Mouse (Mus musculus) adrenal gland, postnatal 25 days (tissue): ENCODE results near the gene Vps39. TPM values are rescaled to one million over a fixed set of nuclear protein-coding genes. Genes with fewer than 3 reads are reported as not detected.

Source experiments
- DNase-seq: peaks from one replicate; pipeline ENCODE4 v3.0.0; 2021; ENCODE audit warnings: mixed read lengths
- total RNA-seq: library from RNA; stranded (reverse); gene quantifications from 2 replicates; pipeline ENCODE4 v1.2.3, GENCODE M21; 2021

Gene Vps39
- total RNA-seq, 1 experiment from 2014 or later, result 55.9 TPM

DNA sequence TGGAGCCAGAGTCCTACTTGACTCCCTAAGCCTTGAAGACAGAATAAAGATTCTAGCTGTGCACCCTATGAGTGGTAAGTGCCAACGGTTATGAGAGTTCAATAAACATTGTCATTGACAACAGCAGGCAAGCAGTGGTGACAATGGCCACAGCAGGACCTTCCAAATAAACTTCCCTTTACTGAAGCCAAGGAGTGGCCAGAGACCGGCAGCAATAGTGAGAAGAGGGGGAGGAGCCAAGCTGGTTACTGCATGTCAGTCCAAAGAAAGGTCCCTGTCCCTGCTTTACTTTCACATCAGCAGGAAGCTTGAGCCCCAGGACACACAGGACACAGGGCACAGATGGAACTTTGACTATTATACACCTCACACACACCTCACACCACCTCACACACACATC lies 56.8 kb downstream of the Vps39 start:
- DNase-seq, result no peak

DNA sequence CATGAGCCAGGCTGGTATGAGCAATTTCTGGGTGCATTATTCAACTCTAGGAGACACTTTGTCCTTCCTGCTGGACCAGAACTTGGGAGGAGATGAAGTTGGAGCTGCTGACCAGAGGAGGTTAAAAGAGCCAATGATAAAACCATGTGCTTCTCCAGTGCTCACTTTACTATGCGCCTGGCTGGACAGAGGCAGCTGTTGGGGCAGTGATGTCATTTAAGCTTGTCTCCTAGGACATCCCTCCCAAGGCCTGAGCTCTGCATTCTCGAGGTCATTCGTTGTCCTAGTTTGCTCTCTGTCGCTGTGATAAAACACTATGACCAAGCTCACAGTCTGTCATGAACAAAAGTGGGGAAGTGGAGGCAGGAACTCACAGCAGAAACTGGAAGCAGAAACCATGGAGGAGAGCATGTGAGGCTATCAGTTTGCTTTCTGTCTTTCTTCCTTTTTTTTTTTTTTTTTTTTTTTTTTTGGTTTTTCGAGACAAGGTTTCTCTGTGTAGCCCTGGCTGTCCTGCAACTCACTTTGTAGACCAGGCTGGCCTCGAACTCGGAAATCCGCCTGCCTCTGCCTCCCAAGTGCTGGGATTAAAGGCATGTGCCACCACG lies 61.4 kb downstream of the Vps39 start:
- DNase-seq, result peak; percentile 23

DNA sequence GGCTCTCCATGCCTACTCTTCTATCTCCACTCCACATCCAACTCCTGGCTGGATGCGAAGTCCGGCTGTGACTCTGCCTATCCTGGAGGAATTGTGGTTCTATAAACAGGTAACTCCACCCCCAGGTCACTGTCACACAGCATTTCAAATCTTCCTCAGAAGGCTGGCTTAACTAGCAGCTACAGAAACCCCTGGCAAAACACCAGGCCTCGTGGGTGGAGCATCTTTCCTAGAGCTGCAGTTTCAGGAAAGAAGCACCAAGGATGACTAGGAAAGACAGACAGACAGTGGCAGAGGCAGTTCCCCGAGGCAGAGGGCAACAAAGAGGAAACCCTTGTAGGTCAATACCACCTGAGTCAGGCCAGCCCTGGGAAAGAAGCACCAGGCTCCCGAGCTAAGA lies 63.9 kb downstream of the Vps39 start, which contains the start of gene Pla2g4d:
TSS of gene Pla2g4d (minus strand) at position 203 of the 400 bp plus-strand sequence.
- DNase-seq, result no peak

DNA sequence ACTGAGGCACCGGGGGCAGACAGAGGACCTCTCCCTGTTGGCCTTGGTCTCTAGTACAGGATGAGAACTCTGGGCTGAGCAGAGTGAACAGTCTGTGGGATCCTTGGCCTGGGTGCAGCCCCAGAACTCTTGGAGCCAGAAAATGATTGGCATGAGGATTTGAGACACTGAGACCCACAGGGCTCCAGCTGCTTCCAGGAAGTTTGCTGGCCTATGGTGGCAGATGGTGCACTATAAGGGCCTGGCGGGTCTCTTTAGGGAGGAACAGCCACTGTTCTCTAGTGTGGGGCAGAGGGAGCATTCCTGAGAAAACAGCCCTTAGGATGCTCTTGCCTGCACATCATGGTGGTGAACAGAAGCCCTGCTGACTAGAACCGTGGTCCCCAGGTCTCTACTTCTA lies 64.5 kb downstream of the Vps39 start:
- DNase-seq, result no peak

DNA sequence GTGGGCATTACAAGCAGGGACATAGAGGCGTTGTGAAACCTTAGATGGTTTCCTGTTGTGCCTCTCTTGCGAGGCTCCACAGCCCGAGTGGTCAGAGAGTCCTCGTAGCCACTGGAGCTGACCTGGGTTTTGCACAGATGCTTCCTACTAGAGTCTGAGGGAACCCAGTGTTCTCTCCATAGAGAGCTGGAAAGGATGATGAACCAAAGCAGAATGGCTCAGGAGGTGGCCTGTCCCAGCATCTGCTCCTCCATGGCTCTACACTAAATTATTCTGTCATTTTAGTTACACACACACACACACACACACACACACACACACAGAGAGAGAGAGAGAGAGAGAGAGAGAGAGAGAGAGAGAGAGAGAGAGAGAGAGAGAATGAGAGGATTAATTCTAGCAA lies 67.3 kb downstream of the Vps39 start:
- DNase-seq, result no peak

DNA sequence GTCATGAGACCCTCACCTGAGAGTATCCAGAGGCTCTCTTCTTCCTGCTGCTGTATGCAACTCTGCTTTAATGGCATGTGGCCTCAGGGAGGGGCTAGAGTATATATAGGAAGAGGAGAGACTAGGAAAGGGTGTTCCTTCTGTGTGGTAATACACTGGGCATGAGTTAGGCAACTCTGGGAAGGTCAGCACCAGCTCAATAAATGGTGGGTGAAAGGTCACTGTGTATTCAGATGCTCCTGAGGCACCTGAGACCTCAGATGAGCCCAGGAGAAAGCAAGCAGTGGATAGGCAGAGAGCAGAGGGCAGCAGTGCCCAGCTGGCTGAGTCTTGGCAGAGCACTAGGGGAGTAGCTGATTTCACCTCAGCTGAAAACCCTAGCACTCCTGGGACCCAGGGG lies 68.2 kb downstream of the Vps39 start:
- no peak for DNase-seq

DNA sequence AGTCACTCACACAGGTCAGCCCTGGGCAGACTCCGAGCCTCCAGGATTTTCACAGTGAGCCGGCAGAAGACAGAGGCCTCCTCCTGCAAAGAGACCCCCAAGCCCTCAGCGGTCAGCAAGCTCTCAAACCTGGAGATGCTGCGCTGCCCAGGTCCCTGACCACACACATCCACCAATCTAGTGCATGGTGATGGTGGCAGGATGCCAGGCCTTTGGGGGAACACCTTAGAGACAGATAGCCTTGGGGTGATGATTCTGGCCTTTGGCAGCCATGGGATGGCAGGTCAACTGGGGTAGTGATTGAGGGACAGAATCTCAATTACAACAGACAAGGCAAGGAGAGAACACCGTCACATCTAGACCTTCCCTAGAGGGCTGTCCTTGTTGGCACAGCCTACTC lies 68.8 kb downstream of the Vps39 start:
- peak; percentile 46 for DNase-seq

DNA sequence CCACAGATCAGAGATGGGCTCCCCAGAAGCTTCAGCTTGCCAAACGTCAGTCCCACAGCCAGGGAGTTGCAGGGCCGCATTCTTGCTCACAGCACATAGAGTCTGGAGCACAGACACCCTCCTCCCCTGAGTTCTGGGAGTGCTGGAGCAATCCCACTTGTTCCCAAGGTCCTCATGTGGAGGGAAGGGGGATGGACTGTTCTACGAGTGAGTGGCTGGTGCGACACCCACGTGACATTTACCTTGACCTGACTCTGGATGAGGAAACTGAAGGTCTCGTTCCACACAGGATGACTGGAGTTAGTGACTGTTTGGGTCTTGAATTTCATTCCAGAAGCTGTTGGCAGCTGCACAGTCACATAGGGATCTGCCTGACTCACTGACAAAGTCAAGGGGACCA lies 69.4 kb downstream of the Vps39 start:
- DNase-seq, result peak; percentile 52

DNA sequence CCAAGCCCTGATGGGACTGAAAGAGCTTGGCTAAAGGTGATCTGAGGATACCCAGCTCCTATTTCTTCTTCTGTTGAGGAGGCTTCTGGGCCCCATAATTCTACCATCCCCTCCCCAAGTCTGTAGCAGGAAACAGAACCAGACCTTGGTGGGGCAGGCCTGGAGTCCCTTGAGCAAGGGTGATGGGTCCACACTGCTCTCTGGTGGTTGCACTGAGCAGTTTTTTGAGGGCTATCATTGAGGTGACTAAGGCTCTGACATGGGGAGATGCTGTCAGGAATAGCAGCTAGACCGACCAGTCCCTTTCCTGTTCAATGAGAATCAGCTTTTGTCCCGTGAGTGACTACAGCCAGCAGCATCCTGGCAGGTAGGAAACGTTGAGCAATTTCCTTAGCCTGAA lies 71.7 kb downstream of the Vps39 start:
- no peak for DNase-seq

DNA sequence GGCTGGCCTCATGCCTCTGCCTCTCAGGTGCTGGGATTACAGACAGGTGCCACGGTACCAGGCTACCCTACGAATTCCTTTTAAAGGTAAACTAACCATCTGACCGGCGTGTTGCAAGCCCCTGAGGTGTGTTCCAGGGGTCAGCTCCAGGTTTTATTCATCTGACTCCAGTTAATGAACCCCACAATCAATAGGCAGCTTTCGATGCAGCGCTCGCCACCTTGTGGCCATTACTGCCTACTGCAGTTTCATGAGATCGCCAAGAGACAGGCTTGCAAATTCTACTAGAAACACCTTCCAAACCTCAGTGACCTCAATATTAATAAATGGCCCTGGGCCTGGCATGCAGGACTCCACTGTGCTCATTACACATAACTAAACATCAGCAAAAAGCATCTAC lies 73.0 kb downstream of the Vps39 start:
- DNase-seq, result peak; percentile 60

DNA sequence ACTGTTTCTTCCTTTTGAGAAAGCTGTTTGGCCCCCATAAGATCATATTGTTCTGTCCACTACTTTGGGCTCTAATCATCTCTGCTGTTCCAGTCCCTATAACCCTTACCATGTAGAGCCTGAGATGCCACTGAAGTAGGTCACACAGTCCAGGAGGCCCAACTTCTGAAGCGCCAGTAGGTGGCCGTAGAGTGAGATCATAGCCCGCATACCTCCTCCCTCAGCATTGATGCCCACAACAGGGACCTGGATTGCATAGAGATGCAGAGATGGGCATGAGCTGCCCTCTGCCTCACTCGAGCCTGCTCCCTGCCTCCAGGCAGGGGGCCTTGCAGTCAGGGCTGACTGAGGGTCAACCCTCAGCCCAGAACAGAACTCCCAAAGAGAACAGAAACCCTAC lies 76.0 kb downstream of the Vps39 start:
- DNase-seq, result no peak

DNA sequence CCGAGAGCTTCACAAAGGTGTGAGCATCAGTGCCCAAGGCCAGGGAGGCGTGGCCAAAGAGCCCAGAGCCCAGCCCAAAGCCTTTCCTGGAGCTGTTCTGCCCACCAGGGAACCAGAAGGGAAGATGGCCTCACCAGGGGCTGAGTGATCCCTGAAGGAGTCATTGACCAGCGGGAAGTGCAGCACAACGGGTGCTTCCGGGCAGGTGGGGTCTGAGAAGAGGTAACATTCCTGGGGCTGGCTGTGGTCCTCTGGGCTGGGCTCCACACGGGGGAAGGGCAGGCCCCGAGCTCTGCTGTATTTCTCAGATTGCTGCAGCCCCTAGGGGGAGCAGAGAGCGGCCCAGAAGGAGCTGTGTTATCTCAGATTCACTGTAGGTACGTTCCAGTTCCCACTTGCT lies 84.3 kb downstream of the Vps39 start:
- DNase-seq, result no peak

Other genes starting within 250 kb of the Vps39 start
- 35.4 and 48.9 TPM in 2 replicates for gene Ehd4, start 198.5 kb downstream of the Vps39 start, total RNA-seq
- 0.33 and 0.36 TPM in 2 replicates for gene Pla2g4e, start 107.8 kb downstream of the Vps39 start, total RNA-seq
- 0.21 TPM in 1 of 2 replicates, not detected in the other for gene Pla2g4d, start 63.9 kb downstream of the Vps39 start, total RNA-seq
- not detected in 2 replicates for gene Pla2g4f, start 39.0 kb downstream of the Vps39 start, total RNA-seq
- 26.0 and 42.9 TPM in 2 replicates for gene Ganc, start 50.8 kb upstream of the Vps39 start, total RNA-seq
- 43.3 and 49.9 TPM in 2 replicates for gene Tmem87a, start 51.0 kb upstream of the Vps39 start, total RNA-seq
- 0.36 TPM in 1 of 2 replicates, not detected in the other for gene Capn3, start 102.9 kb upstream of the Vps39 start, total RNA-seq
- gene Zfp106, start 210.7 kb upstream of the Vps39 start, total RNA-seq, result 95.5 and 104 TPM in 2 replicates
- gene Snap23, start 214.5 kb upstream of the Vps39 start, total RNA-seq, result 66.7 and 71.7 TPM in 2 replicates